8 mouse cellular contexts compared by ENCODE assay signal in genomic region chr2:151008517-151008932, GRCm38 (mm10). TPM values are rescaled to one million over a fixed set of nuclear protein-coding genes. Genes with fewer than 3 reads are reported as not detected.
A peak's percentile ranks its signal among the peaks of the same experiment; 100 is the strongest.
DNase-seq lines count a peak whose midpoint lies in the region; ATAC-seq and TF ChIP-seq lines count a peak whose summit lies in the region.

No protein-coding gene starts in this region.

- peak overlapping the region; percentile 52 for H3K4me3 ChIP-seq in cortical plate, adult 2 months (ENCODE audit: insufficient read depth, low read length)
- peak overlapping the region; percentile 76 for H3K4me3 ChIP-seq in hindbrain, postnatal 0 days (ENCODE audit: low read length)
- H3K4me3 ChIP-seq in midbrain, embryonic 13.5 days (replicated peaks) = peak overlapping the region; percentile 74

- peak overlapping the region; percentile 69 for H3K9ac ChIP-seq in hindbrain, postnatal 0 days (replicated peaks; ENCODE audit: low read length)
- peak overlapping the region; percentile 80 for H3K9ac ChIP-seq in midbrain, embryonic 13.5 days (replicated peaks)

- no peak overlapping the region for H3K27ac ChIP-seq in cortical plate, adult 2 months (ENCODE audit: insufficient read depth, low read length)
- peak overlapping the region; percentile 54; the same call in 1 of the 2 replicates for H3K27ac ChIP-seq in hindbrain, postnatal 0 days
- peak overlapping the region; percentile 74 for H3K27ac ChIP-seq in midbrain, embryonic 13.5 days

- no peak; the same call in 1 of the 2 replicates for ATAC-seq in hindbrain, postnatal 0 days
- peak; percentile 66; the same call in 1 of the 2 replicates for ATAC-seq in midbrain, embryonic 13.5 days

- no peaks in the 10 kb centered on the region for H3K27me3 ChIP-seq in hindbrain, postnatal 0 days (ENCODE audit: insufficient read depth, low read length)
- no peaks in the 10 kb centered on the region for H3K27me3 ChIP-seq in midbrain, embryonic 13.5 days

- no peak for TF ChIP-seq CTCF in cortical plate, adult 2 months (IDR thresholded peaks at IDR 0.05; ENCODE audit: extremely low read depth, insufficient read depth, low read length)
- TF ChIP-seq CTCF in hindbrain, postnatal 0 days (IDR thresholded peaks at IDR 0.05; ENCODE audit: low read depth) = no peak

- peak overlapping the region; percentile 97 for H3K4me2 ChIP-seq in hindbrain, postnatal 0 days (ENCODE audit: low read depth, low read length)
- H3K4me2 ChIP-seq in midbrain, embryonic 13.5 days (replicated peaks) = peak overlapping the region; percentile 92

- H3K4me1 ChIP-seq in cortical plate, adult 2 months (ENCODE audit: control insufficient read depth, insufficient read depth, low read length) = no peaks in the 10 kb centered on the region
- H3K4me1 ChIP-seq in hindbrain, postnatal 0 days (ENCODE audit: insufficient read depth, low read length) = 0 out of 2 replicates have a peak, but pooled peaks cover 4% of the 10 kb centered on the region
- H3K4me1 ChIP-seq in midbrain, embryonic 13.5 days (replicated peaks) = peaks cover 20% of the 10 kb centered on the region

- no peaks in the 10 kb centered on the region for H3K9me3 ChIP-seq in hindbrain, postnatal 0 days (ENCODE audit: low read length)
- H3K9me3 ChIP-seq in midbrain, embryonic 13.5 days = no peaks in the 10 kb centered on the region

- TF ChIP-seq POLR2A in cortical plate, adult 2 months (IDR thresholded peaks at IDR 0.05; ENCODE audit: extremely low read depth, insufficient read depth, low read length) = no peak

- 2% methylated on average over 21 of the region's 21 CpGs for WGBS in hindbrain, postnatal 0 days
- WGBS in midbrain, embryonic 13.5 days = 0% methylated on average over 21 of the region's 21 CpGs

- peak; percentile 44 for DNase-seq in embryo, embryonic 10 days (ENCODE audit: low spot score)
- DNase-seq in embryo, embryonic 9.5 days (ENCODE audit: extremely low spot score) = no peak
- DNase-seq in B cell, adult 2 months = peak; percentile 1 to 7
- peak; percentile 29 for DNase-seq in hindbrain, postnatal 0 days (ENCODE audit: low spot score)
- no peak for DNase-seq in right cerebral cortex, postnatal 10 days (ENCODE audit: low spot score in 2 of 2)
- DNase-seq in layer of hippocampus, adult 18-20 months (ENCODE audit: low spot score in 2 of 2) = no peak

- H3K36me3 ChIP-seq in hindbrain, postnatal 0 days (ENCODE audit: insufficient read depth, low read length) = no peaks in the 10 kb centered on the region
- no peaks in the 10 kb centered on the region for H3K36me3 ChIP-seq in midbrain, embryonic 13.5 days

RNA-seq across cellular contexts. Expression of gene Ninl, which starts 30.7 kb away (rescaled TPM):
- 6.5 and 7.2 TPM in 2 replicates for polyA plus RNA-seq in cortical plate, adult 2 months (2012; rRNA removed)
- total RNA-seq in hindbrain, postnatal 0 days (2014; rRNA removed) = 3.1 and 7.3 TPM in 2 replicates
- polyA plus RNA-seq in hindbrain, postnatal 0 days (2015; fragmentation: Nextera tagmentation; extraction: Ambion mirVana) = 2.7 and 3.2 TPM in 2 replicates
- polyA plus RNA-seq in midbrain, embryonic 13.5 days (2015; fragmentation: Nextera tagmentation; extraction: Ambion mirVana) = 6.9 and 7.0 TPM in 2 replicates
- total RNA-seq in layer of hippocampus, adult 18-20 months (2021) = 1 to 10 TPM; 5.6 to 5.8 TPM

RNA-seq across cellular contexts. Expression of gene Nanp, which starts 30.7 kb away (rescaled TPM):
- polyA plus RNA-seq in cortical plate, adult 2 months (2012; rRNA removed) = 19.7 and 20.5 TPM in 2 replicates
- total RNA-seq in hindbrain, postnatal 0 days (2014; rRNA removed) = 10.2 and 11.8 TPM in 2 replicates
- polyA plus RNA-seq in hindbrain, postnatal 0 days (2015; fragmentation: Nextera tagmentation; extraction: Ambion mirVana) = 39.0 and 39.3 TPM in 2 replicates
- 32.8 and 36.5 TPM in 2 replicates for polyA plus RNA-seq in midbrain, embryonic 13.5 days (2015; fragmentation: Nextera tagmentation; extraction: Ambion mirVana)
- 10 to 100 TPM; 18.8 to 24.9 TPM for total RNA-seq in layer of hippocampus, adult 18-20 months (2021)

Comparison
In these comparisons a context has a peak if more than half of its experiments do, and no peak if none do; other contexts are left out.
1. DNase-seq: peak in embryo, embryonic 10 days (single experiment), B cell, adult 2 months (2 of 2) and hindbrain, postnatal 0 days (single experiment); none in embryo, embryonic 9.5 days (single experiment), right cerebral cortex, postnatal 10 days (0 of 2) and layer of hippocampus, adult 18-20 months (0 of 2).
2. Peak in every context shown above with its lines, with median percentiles within 50 percentile points of each other: H3K4me3 ChIP-seq.